Mouse (Mus musculus) left cerebral cortex, adult 11 months (tissue): Measurements from ENCODE around the gene Sez6l.

Experiments used
- DNase-seq: peaks from one replicate; pipeline ENCODE4 v3.0.0; 2022; ENCODE audit warnings: low spot score

Gene Sez6l

GRCm38 (mm10) chr5:112533312-112534075 is 43.5 kb downstream of the Sez6l start:
- DNase-seq = no peak

GRCm38 (mm10) chr5:112532894-112533293 is 44.1 kb downstream of the Sez6l start:
- DNase-seq = no peak

- no peak for DNase-seq
Observed at GRCm38 (mm10) chr5:112532210-112532609, 44.8 kb downstream of the Sez6l start.

GRCm38 (mm10) chr5:112531111-112531510 is 45.9 kb downstream of the Sez6l start:
- no peak for DNase-seq

DNA sequence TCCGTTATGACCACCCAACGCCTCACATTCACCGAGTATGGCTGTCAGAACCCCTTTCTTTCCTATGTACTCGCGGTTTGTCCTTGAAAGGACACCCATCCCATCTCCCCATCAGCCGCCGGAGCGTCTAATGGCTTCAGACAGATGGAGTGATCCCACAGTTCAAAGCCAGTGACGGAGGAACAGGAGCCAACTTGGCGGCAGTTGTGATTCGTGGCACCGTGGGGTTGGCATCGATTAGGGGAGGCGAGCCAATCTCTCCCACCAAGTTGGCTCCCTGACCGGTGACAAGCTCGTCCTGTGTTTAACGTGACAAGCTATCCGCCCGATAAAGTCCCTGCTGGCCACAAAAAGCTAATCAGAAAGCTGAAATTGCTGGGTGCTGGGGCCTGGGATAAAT is 50.0 kb downstream of the Sez6l start:
- no peak for DNase-seq

GRCm38 (mm10) chr5:112526435-112526834 is 50.5 kb downstream of the Sez6l start:
- no peak for DNase-seq

DNA sequence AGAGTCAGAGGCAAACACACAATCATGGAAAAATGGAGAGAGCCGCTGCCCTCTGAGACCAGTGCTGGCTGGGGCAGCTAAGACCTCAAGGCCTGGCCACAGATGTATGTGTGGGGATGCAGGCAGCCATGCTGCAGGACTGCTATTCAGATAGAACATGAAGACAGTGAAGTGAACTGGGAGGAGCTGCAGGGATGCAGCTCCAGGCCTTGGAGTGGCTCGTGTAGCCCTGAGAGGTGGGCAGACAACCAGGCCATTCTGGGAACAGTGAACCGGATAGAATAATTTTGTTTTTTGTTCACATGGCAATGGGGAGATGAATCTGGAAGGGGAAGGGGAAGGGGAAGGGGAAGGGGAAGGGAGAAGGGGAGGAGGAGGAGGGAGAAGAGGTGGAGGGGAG is 51.0 kb downstream of the Sez6l start:
- no peak for DNase-seq

- no peak for DNase-seq
Observed at GRCm38 (mm10) chr5:112525271-112525670, 51.7 kb downstream of the Sez6l start.

DNA sequence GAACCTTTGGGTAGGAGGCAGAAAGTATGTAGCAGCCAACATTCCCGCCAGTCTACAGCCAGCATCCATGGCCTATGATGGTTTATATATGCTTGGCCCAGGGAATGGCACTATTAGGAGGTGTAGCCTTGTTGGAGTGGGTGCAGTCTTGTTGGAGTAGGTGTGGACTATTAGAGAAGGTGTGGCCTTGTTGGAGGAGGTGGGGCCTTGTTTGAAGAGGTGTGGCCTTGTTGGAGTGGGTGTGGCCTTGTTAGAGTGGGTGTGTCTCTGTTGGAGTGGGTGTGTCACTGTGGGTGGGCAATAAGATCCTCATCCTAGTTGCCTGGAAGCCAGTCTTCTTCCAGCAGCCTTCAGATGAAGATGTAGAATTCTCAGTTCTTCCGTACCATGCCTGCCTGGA is 53.2 kb downstream of the Sez6l start:
- DNase-seq = no peak

- no peak for DNase-seq
Observed at GRCm38 (mm10) chr5:112523331-112523730, 53.7 kb downstream of the Sez6l start.

DNA sequence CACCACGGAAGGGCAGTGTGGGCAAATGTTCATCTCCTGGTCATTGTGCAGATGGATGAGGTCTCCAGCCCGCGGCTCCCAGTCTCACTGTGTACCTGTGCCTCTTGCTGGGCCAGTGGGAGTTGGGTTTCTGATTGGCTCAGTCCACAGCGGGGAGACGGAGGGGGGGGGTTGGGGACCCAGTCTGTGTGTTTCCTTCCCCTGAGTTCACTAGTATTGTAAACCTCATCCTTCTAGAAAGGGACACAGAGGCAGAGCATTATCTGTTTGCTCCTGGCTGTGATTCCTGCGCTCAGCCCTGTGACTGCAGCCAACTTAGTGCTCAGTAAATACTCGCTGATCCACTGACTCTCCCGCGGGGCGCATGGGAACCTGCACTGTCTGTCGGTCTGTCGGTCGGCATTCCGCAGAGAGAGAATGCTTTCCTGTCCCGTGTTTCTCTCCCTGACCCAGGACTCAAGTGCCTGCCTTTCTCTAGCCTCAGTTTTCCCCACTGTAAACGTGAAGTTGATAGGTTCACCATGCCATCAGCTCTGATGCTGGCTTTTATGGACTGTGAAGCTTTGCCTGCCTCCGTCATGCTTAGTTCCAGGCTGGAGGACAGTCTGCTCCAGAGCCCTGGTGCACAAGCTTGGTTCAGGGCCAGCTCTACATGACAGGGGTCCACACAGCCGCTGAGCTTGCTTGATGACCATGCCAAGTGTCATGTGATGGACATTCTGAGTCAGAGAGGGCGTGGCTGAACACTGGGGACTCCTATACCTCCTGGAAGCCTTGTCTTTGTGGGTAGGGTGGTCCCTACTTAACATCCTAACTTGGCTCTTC is 55.1 kb downstream of the Sez6l start:
- DNase-seq = no peak

- DNase-seq = no peak
Observed at GRCm38 (mm10) chr5:112520826-112521702, 55.9 kb downstream of the Sez6l start.

- no peak for DNase-seq
Observed at GRCm38 (mm10) chr5:112518773-112519172, 58.2 kb downstream of the Sez6l start.

- no peak for DNase-seq
Observed at GRCm38 (mm10) chr5:112517454-112517853, 59.5 kb downstream of the Sez6l start.

GRCm38 (mm10) chr5:112516527-112516926 is 60.5 kb downstream of the Sez6l start:
- no peak for DNase-seq

DNA sequence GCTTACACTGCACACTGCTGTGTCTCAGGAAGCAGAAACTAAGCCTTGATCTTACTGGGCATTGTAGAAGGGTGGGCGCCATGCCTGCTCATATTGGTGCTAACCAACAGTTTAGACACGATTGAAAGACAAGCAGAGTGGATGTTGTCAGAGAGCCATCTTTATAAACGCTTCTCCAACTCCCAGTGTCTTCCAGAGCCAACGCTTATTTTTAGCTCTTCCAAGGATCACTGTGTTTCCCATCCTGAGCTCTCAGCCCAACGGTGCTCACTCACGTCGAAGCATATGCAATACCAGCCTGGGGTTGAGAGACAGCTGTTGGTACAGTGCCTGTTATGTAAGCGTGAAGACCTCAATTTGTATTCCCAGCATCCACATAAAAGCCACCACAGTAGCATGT is 66.6 kb downstream of the Sez6l start:
- DNase-seq = no peak

DNA sequence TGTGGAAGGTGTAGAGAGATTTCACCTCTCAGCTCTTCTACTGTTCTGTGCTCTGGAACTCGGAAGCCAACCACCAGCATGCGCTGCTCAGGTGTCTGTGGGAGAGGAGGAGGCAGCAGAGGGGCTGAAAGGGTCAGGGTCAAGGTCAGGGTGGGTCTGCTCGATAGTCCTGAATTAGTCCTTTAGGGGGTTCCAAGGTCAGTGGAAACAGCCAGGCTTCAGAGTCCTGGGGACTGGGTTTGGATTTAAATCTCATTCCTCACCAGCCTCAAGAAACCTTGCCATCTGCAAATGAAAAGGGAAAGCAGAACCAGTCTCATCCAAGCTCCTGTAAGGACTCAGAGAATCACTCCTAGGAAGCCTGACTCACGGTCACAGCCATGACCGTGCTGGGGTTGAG is 67.1 kb downstream of the Sez6l start:
- no peak for DNase-seq

- no peak for DNase-seq
Observed at GRCm38 (mm10) chr5:112505595-112505994, 71.4 kb downstream of the Sez6l start.

DNA sequence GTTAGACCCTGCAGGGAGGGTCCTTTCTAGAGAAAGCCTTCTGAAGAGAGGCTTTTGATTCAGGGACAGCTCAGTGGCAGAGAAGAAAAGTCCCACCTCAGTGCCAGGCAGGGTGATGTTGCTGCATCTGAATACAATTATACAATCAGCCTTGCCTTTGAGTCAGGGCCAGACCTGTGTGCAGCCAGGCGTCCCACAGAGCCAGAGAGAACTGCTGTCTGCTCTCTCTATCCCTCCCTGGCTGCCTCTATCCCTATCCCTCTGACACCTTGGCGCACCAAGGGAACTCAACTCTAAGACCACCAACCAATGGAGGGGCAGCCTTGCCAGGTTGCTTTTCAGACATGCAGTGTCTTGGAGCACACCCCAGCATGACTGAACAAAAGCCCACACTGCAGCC is 75.6 kb downstream of the Sez6l start:
- no peak for DNase-seq

GRCm38 (mm10) chr5:112499918-112500682 is 76.9 kb downstream of the Sez6l start:
- no peak for DNase-seq
